Mouse (Mus musculus) hindbrain, embryonic 12.5 days (tissue): ENCODE measurements around the gene Ankrd6. TPM values are rescaled to one million over a fixed set of nuclear protein-coding genes. Genes with fewer than 3 reads are reported as not detected.
A peak's percentile ranks its signal among the peaks of the same experiment; 100 is the strongest.

Experiments used
- ATAC-seq: fragments of 200-750 bp; cut with Nextera tagmentation; 2 replicates; pipeline ENCODE4 v1.8.0; 2017; ENCODE audit warnings: moderate TSS enrichment; ENCODE audit not compliant: low FRiP score
- H3K27ac ChIP-seq: fragments of 300-500 bp; sonication (generic); 2 replicates; pipeline ENCODE4 v1.5.1; 2016; ENCODE audit warnings: mild to moderate bottlenecking
- H3K27me3 ChIP-seq: fragments of 300-500 bp; sonication (generic); 2 replicates; pipeline ENCODE4 v1.6.1; 2016; ENCODE audit warnings: mild to moderate bottlenecking
- H3K36me3 ChIP-seq: fragments of 300-500 bp; sonication (generic); 2 replicates; pipeline ENCODE4 v1.6.1; 2016; ENCODE audit warnings: mild to moderate bottlenecking
- H3K4me1 ChIP-seq: fragments of 300-500 bp; sonication (generic); 2 replicates; pipeline ENCODE4 v1.6.1; 2016
- H3K4me2 ChIP-seq: fragments of 300-500 bp; sonication (generic); replicated peaks from 2 replicates; pipeline ENCODE4 v1.6.1; 2016; ENCODE audit warnings: mild to moderate bottlenecking
- H3K4me3 ChIP-seq: fragments of 300-500 bp; sonication (generic); 2 replicates; pipeline ENCODE4 v1.5.1; 2016; ENCODE audit warnings: mild to moderate bottlenecking
- H3K9ac ChIP-seq: fragments of 300-500 bp; sonication (generic); 2 replicates; pipeline ENCODE4 v1.6.1; 2016; ENCODE audit warnings: mild to moderate bottlenecking, moderate library complexity
- H3K9me3 ChIP-seq: fragments of 300-500 bp; sonication (generic); replicated peaks from 2 replicates; pipeline ENCODE4 v1.6.1; 2016; ENCODE audit warnings: mild to moderate bottlenecking
- WGBS: fragments of 180-500 bp; shearing (Covaris S2); methylation state at CpG from one replicate; pipeline ENCODE4 v1.1.7; 2016; 5-methylcytosine and 5-hydroxymethylcytosine counted together
- polyA plus RNA-seq: library from polyadenylated mRNA; unstranded; fragments of >200 nt; fragmentation: Nextera tagmentation; extraction: Ambion mirVana; gene quantifications from 2 replicates; pipeline ENCODE4 v1.2.1, GENCODE M21; 2016

Gene Ankrd6
- polyA plus RNA-seq, 1 experiment from 2014 or later = 27.5 TPM

GRCm38 (mm10) chr4:32940984-32941383 lies 9.7 kb downstream of the Ankrd6 start:
- Histone ChIP-seq H3K4me1 (peaks cover 21% of the 10 kb centered on the region), H3K27me3 (no peaks in the 10 kb centered on the region)
- ATAC-seq = no peak

DNA sequence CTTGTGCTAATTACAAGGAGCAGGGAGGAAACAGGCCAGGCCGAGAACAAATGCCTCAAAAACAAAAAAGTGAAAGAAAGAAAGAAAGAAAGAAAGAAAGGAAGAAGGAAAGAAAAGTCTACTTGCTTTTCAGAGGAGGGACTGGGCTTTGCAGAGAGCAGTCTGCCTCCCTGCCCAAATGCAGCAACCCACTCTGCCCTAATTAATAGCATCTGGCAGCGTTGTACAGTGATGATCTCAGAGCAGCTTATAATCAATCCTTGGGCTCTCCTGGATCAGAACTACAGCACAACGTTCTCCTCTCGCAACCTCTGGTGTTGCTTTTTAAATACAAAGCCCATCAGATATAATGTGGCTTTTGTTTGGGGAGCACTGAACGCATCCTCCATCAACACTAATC lies 10.7 kb downstream of the Ankrd6 start:
- H3K4me3 ChIP-seq = no peak overlapping the region
- H3K4me1 ChIP-seq = peaks cover 21% of the 10 kb centered on the region
- WGBS = 50% methylated on average over 5 of the region's 5 CpGs
- no peak overlapping the region for H3K4me2 ChIP-seq
- no peak for ATAC-seq
- H3K27me3 ChIP-seq = no peaks in the 10 kb centered on the region
- H3K36me3 ChIP-seq = no peaks in the 10 kb centered on the region
- H3K27ac ChIP-seq = no peak overlapping the region
- H3K9ac ChIP-seq = peak overlapping the region; percentile 4; the same call in 1 of the 2 replicates
- no peaks in the 10 kb centered on the region for H3K9me3 ChIP-seq

More at GRCm38 (mm10) chr4:32940984-32941383, 9.7 kb downstream of the Ankrd6 start:
- H3K4me3 ChIP-seq = no peak overlapping the region
- H3K9ac ChIP-seq = no peak overlapping the region
- H3K36me3 ChIP-seq = no peaks in the 10 kb centered on the region
- no peaks in the 10 kb centered on the region for H3K9me3 ChIP-seq
- H3K4me2 ChIP-seq = no peak overlapping the region
- WGBS = 50% methylated on average over 4 of the region's 4 CpGs
- H3K27ac ChIP-seq = no peak overlapping the region

- Histone ChIP-seq H3K9ac (no peak overlapping the region), H3K27ac (no peak overlapping the region), H3K27me3 (no peaks in the 10 kb centered on the region), H3K9me3 (no peaks in the 10 kb centered on the region), H3K4me1 (peaks cover 21% of the 10 kb centered on the region), H3K4me2 (no peak overlapping the region), H3K36me3 (no peaks in the 10 kb centered on the region), H3K4me3 (no peak overlapping the region)
- ATAC-seq = no peak
- WGBS = 41% methylated on average over 4 of the region's 4 CpGs
These were observed 11.1 kb downstream of the Ankrd6 start for GRCm38 (mm10) chr4:32939521-32939920.

DNA sequence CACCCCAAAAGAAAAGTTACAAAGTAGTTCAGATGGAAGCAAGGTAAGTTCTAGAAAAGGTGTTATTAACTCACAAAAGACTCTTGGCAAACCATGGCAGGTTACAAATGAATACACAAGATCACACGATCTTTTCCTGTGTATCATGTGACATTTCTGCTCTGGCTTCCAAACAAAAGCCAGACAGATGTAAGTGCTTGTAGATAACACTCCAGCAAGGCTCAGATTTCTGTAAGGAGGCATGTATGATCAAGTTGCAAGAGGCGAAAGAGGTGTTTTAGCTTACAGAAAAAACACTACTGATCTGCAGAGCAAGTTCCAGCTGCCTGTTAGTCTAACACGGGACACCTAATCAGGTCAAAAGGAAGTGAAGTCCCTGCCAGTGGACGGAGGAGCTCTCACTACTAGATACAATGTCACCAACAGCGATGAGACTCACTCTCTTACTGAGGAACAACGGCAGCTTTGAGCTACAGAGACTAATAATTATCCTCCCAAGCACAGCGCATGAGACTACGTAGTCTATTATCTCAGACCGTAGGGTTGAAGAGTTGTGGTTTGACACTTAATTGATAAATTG lies 13.8 kb downstream of the Ankrd6 start:
- WGBS = 43% methylated on average over 9 of the region's 9 CpGs
- no peaks in the 10 kb centered on the region for H3K27me3 ChIP-seq
- H3K9me3 ChIP-seq = no peaks in the 10 kb centered on the region
- ATAC-seq = no peak
- H3K36me3 ChIP-seq = no peaks in the 10 kb centered on the region
- H3K4me3 ChIP-seq = no peak overlapping the region
- H3K4me1 ChIP-seq = peaks cover 21% of the 10 kb centered on the region
- H3K27ac ChIP-seq = no peak overlapping the region
- H3K4me2 ChIP-seq = no peak overlapping the region; the same call in 1 of the 2 replicates
- H3K9ac ChIP-seq = no peak overlapping the region

DNA sequence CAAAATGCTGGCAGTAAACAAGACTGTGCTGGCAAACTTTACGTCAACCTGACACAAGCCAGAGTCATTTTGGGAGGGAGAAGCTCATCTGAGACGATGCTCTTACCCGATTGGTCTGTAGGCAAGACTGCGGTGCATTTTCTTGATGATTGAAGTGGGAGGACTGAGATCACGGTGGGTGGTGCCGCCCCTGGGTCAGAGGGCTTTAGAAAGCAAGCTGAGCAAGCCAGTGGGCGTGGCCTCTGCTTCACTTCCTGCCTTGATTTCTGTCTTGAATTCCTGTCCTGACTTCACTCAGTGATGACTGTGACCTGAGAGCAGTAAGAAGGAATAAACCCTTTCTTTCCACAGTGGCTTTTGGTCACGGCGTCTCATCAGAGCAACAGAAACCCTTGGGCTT lies 18.6 kb downstream of the Ankrd6 start:
- WGBS = 48% methylated on average over 9 of the region's 9 CpGs
- H3K4me2 ChIP-seq = no peak overlapping the region
- H3K9ac ChIP-seq = no peak overlapping the region
- H3K4me3 ChIP-seq = no peak overlapping the region
- no peaks in the 10 kb centered on the region for H3K36me3 ChIP-seq
- no peaks in the 10 kb centered on the region for H3K27me3 ChIP-seq
- no peaks in the 10 kb centered on the region for H3K9me3 ChIP-seq
- H3K27ac ChIP-seq = no peak overlapping the region
- ATAC-seq = no peak
- H3K4me1 ChIP-seq = peaks cover 9% of the 10 kb centered on the region; the same call in 1 of the 2 replicates

GRCm38 (mm10) chr4:32929750-32930149 lies 20.9 kb downstream of the Ankrd6 start:
- Histone ChIP-seq H3K4me3 (no peak overlapping the region), H3K4me2 (no peak overlapping the region), H3K27me3 (no peaks in the 10 kb centered on the region), H3K36me3 (no peaks in the 10 kb centered on the region), H3K9ac (no peak overlapping the region), H3K27ac (no peak overlapping the region), H3K9me3 (no peaks in the 10 kb centered on the region), H3K4me1 (no peaks in the 10 kb centered on the region; the same call in 1 of the 2 replicates)
- WGBS = 93% methylated on average over 5 of the region's 5 CpGs
- no peak for ATAC-seq

DNA sequence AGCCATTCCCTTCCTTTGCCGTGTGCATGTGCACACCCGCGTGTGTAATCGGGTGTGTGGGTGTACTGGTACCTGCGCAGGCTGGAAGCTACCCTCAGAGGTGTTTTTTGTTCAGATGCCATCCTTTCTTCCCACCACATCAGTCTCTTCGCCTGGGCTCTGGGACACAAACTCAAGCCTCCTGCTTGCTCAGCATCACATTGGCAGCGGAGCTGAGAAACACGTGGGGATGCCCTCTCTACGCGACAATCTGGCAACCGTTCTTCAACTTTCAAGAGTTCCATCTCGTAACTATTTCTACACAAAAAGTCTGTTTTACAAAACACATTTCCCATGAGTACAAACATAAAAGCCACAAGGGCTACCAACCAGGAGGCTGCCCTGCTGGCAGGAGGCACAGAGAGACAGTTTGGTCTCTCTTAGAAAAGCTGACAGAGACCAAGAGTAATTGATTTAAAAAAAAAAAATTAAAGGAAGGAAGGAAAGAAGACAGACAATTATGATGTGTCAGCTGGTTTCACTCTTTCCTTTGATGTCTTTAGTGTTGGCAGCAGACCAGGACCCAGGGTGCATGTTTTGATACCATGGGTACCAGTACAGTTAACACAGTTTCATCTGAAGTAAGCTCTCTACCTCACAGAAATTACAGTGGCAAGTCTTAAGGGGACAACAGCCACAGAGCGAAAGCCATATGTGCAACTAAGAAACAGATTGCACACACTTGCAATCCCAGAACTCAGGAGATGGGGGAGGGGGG lies 21.8 kb downstream of the Ankrd6 start:
- Histone ChIP-seq H3K4me3 (no peak overlapping the region), H3K27ac (no peak overlapping the region), H3K9ac (no peak overlapping the region), H3K4me2 (no peak overlapping the region), H3K9me3 (no peaks in the 10 kb centered on the region), H3K4me1 (peaks cover 4% of the 10 kb centered on the region), H3K27me3 (no peaks in the 10 kb centered on the region), H3K36me3 (no peaks in the 10 kb centered on the region)
- WGBS = 91% methylated on average over 13 of the region's 13 CpGs
- no peak for ATAC-seq

- Histone ChIP-seq H3K27me3 (no peaks in the 10 kb centered on the region), H3K27ac (peak overlapping the region; percentile 94), H3K9me3 (no peaks in the 10 kb centered on the region), H3K4me1 (peaks cover 42% of the 10 kb centered on the region), H3K36me3 (no peaks in the 10 kb centered on the region), H3K4me2 (peak overlapping the region; percentile 36), H3K9ac (no peak overlapping the region), H3K4me3 (no peak overlapping the region)
- WGBS = 11% methylated on average over 9 of the region's 9 CpGs
- ATAC-seq = peak; percentile 63
These were observed 26.7 kb downstream of the Ankrd6 start for GRCm38 (mm10) chr4:32923891-32924294.

DNA sequence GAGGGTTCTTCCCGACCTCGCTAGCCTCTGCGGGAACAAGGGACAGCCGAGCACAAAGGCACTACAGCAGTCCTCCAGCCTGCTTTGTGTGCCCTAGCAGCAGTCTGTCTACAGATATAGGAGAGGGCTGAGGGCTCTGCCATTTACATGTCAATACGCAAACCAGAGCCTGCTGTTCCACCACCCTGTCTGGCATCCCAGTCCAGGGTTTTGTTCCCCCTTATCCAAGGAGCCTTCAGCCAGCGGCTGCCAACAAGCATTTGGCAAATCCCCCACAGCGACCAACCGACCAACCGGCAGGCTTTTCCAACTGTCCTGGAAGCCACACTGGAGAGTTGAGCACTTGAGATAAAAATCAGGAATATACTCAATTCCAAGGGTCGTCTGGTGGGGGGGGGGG lies 27.2 kb downstream of the Ankrd6 start:
- 4% methylated on average over 10 of the region's 10 CpGs for WGBS
- Histone ChIP-seq H3K36me3 (no peaks in the 10 kb centered on the region), H3K4me2 (peak overlapping the region; percentile 36), H3K27ac (peak overlapping the region; percentile 94), H3K9me3 (no peaks in the 10 kb centered on the region), H3K27me3 (no peaks in the 10 kb centered on the region), H3K9ac (peak overlapping the region; percentile 50), H3K4me3 (peak overlapping the region; percentile 14), H3K4me1 (peaks cover 46% of the 10 kb centered on the region)
- ATAC-seq = peak; percentile 93

- Histone ChIP-seq H3K36me3 (no peaks in the 10 kb centered on the region), H3K27me3 (no peaks in the 10 kb centered on the region), H3K9ac (peak overlapping the region; percentile 50; the same call in 1 of the 2 replicates), H3K9me3 (no peaks in the 10 kb centered on the region), H3K4me3 (peak overlapping the region; percentile 14; the same call in 1 of the 2 replicates), H3K4me2 (peak overlapping the region; percentile 36), H3K27ac (peak overlapping the region; percentile 94), H3K4me1 (peaks cover 52% of the 10 kb centered on the region)
- 72% methylated on average over 1 of the region's 1 CpGs for WGBS
- ATAC-seq = peak; percentile 43; the same call in 1 of the 2 replicates
These were observed 27.8 kb downstream of the Ankrd6 start for GRCm38 (mm10) chr4:32922871-32923270.

DNA sequence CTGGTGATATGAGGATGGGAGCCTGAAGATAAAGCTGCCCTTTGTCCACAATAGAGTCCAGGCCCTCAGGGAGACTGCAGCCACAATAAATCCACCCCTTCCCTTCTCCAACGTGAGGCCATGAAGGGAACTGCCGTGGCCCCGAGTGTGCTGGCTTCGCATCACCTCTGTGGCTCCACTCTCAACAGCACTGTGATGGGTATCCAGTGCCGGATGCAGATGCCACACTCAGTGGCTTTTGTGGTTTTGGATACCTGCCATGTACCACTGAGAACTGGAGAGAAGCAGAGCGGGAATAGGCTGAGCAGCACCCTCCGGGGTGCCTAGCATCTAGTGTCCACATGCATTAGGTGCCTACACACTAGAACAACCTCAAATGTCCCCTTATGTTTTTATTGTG lies 29.8 kb downstream of the Ankrd6 start:
- Histone ChIP-seq H3K4me2 (peak overlapping the region; percentile 22; the same call in 1 of the 2 replicates), H3K27me3 (no peaks in the 10 kb centered on the region), H3K9ac (no peak overlapping the region), H3K36me3 (no peaks in the 10 kb centered on the region), H3K4me3 (no peak overlapping the region), H3K9me3 (no peaks in the 10 kb centered on the region), H3K27ac (no peak overlapping the region), H3K4me1 (peaks cover 70% of the 10 kb centered on the region)
- WGBS = 65% methylated on average over 7 of the region's 7 CpGs
- ATAC-seq = no peak

DNA sequence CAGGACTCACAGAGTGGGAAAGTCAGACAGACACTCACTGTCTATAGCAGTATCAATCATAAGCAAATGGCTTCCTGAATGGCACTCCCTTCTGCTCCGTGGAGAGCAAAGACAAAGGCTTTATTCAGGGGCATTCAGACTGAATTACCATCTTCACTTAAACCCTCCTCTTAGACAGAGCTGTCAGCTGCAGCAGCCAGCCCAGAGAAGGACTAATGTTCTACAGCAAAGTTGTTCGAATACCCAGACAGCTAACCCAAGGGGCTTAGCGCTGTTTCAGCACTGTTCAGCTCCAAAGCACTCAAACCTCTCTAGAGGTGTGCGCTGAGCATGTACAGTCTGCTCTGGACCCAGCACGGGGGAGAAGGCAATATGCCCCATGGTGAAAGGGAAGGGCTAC lies 32.1 kb downstream of the Ankrd6 start:
- ATAC-seq = no peak
- Histone ChIP-seq H3K27ac (peak overlapping the region; percentile 31), H3K9ac (no peak overlapping the region)

More for the DNA sequence above, 32.1 kb downstream of the Ankrd6 start:
- Histone ChIP-seq H3K9me3 (no peaks in the 10 kb centered on the region), H3K27me3 (no peaks in the 10 kb centered on the region), H3K4me2 (no peak overlapping the region), H3K4me1 (peaks cover 73% of the 10 kb centered on the region), H3K4me3 (no peak overlapping the region), H3K36me3 (no peaks in the 10 kb centered on the region)
- WGBS = 40% methylated on average over 5 of the region's 5 CpGs
